Mouse (Mus musculus): ENCODE measurements around the gene Cybc1.

The Cybc1 gene

DNA sequence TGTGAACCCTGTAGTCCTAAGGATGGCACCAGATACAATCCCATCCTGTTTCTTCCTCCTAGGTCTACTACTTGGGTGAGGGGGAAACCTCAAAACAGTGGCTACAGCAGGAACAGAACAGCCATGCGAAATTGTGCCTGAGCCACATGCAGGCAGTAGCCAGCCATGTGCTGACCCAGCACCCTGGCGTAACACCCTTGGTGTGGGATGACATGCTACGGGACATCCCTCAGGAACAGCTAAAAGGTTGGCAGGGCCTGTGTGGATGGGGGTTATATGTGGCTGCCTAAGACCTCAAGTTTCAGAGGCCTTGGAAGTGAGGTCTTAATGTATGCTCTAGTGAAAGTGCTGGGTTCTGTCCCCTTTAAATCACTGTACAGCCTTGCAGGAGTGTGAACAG lies 12.3 kb downstream of the Cybc1 start:
- no peak for DNase-seq (ENCODE audit: low spot score in 2 of 2)

DNA sequence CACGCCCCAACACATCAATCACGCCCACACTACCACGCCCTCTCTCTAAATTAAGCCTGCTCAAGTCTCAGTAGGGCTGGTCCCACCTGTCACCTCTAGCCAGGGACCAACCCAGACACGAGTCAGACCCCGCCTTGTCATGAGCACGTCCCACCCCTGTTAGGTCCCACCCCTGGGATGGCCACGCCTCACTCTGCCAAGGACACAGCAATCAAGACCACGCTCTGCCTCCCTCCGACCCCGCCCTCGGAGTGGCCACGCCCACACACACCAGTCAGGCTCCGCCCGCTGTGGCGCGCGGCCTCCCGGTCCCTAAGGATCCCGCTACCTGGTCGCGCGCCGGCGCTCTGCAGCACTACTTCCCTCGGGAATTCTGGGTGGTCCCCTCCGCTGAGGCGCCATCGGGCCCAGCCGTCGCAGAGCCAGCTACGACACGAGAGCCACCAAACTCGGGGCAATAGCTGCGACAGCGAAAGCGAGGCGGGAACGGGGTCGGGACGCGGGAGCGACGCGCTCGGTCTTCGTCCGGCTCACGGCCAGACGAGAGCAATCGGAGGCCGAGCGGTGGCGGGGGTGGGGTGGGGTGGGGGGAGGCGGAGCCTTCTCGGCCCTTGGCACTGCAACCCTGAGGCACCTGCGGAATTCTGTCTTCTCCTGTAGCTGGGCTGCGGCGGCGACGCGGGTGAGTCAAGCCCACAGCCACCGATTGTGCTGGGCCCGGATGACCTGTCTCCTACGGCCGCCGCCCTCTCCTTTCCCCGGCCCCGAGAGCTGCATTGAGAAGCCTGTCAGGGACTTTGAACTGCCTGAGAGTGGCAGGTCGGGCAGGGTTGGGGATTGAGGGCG lies 24.7 kb downstream of the Cybc1 start, which contains the start of the genes Hexdc and Ogfod3:
TSS of gene Hexdc (plus strand) at position 273 of the 846 bp plus-strand sequence.
TSS of gene Ogfod3 (minus strand) at position 551 of the 846 bp plus-strand sequence.
- peak; percentile 86 to 95 for DNase-seq (ENCODE audit: low spot score in 2 of 2)

DNA sequence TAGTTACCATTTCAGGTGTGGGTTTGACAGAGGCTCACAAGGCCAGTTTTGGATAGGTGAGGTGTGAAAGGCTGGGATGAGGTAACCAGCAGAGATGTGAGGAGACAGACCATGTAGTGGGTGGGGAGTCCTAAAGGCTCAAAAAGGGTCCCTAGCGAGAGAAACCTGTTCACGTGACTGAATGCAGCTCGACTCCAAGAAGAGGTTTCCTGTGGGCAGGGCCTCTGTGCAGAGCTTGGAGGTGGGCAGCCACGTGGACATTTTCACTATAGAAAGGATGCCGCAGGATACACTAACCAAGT lies 25.3 kb downstream of the Cybc1 start:
- no peak for DNase-seq (ENCODE audit: low spot score in 2 of 2)

- peak in 1 of 2 experiments; percentile 30 for DNase-seq (ENCODE audit: low spot score in 2 of 2)
Measured at GRCm38 (mm10) chr11:121201436-121202198, 27.5 kb downstream of the Cybc1 start.

GRCm38 (mm10) chr11:121200781-121201180 lies 28.3 kb downstream of the Cybc1 start:
- no peak for DNase-seq (ENCODE audit: low spot score in 2 of 2)

DNA sequence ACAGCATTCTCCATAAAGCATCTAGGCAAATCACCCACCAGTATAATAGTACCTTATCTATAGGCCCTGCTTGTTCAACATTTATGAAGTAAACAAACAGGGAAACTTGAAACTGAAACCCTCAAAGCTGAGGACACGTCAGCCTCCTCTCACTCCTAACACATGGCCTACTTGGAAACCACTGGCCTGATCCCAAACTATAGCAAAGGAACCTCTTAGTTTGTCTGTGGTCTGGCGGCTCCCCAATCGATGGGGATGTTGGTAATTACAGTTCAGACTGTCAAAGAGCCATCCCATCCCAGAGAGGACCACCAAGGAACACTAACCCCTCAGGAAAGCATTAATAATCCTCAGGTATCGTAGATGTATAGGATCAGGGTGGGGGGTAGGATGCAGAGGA lies 29.3 kb downstream of the Cybc1 start:
- no peak for DNase-seq (ENCODE audit: low spot score in 2 of 2)

DNA sequence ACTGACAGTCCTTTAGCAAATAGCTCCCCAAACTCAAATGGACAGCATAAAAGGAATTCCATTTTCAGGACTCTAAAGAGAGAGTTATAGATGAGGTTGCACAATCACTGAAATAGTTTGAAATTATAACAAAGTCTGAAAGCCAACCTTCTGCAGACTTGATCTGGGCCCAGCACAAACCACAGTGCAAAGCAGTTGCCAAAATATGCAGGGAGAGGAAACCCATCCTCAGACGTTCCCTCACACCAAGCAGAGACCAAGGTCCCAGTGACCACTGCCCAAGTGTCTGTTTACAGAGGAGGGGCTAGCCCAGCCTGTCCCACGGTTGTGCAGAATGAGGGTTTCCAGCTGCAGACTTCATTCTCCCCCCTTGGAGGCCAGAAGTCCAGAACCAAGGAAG lies 30.5 kb downstream of the Cybc1 start:
- DNase-seq (ENCODE audit: low spot score in 2 of 2), result no peak

GRCm38 (mm10) chr11:121193415-121193814 lies 35.7 kb downstream of the Cybc1 start:
- no peak for DNase-seq (ENCODE audit: low spot score in 2 of 2)

DNA sequence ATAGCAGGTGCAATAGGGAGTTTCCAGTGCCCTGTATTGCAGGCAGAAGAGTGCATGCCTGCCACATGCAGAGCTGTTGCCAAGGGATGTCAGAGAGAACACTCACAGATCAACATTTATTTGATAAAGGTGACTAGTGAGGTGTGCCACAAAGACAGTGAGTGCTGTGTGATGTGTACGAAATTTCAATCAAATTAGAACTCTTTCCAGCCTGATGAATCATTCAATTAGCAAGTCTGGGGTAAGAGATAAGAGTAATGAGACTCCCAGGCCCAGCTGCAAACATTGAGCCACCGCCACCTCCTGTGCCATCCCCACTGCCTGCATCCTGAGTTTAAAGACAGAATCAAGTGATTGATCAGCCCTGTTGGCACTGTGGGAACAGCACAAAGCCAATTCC lies 36.4 kb downstream of the Cybc1 start:
- DNase-seq (ENCODE audit: low spot score in 2 of 2), result no peak

DNA sequence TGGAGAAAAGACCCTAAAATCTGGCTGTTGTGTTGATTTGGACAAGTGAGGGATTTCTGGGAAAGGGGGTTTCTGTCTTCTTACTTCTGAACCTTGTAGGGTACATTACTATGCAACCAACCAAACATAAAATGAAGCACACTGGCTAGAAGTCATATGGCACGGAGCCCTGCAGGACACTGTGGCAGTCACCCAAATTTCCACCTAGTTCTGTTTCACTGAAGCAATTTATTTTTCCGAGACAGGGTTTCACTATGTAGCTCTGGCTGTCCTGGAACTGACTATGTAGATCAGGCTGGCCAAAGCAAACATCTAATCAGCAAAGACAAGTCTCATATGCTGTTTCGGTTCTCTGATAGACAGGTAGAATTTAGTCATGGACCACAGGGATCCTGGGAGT lies 39.4 kb downstream of the Cybc1 start:
- no peak for DNase-seq (ENCODE audit: low spot score in 2 of 2)

- DNase-seq (ENCODE audit: low spot score in 2 of 2), result peak; percentile 16 to 47
Measured at GRCm38 (mm10) chr11:121176285-121177270, 52.5 kb downstream of the Cybc1 start.

- DNase-seq (ENCODE audit: low spot score in 2 of 2), result no peak
Measured at GRCm38 (mm10) chr11:121174234-121174633, 54.9 kb downstream of the Cybc1 start.

DNA sequence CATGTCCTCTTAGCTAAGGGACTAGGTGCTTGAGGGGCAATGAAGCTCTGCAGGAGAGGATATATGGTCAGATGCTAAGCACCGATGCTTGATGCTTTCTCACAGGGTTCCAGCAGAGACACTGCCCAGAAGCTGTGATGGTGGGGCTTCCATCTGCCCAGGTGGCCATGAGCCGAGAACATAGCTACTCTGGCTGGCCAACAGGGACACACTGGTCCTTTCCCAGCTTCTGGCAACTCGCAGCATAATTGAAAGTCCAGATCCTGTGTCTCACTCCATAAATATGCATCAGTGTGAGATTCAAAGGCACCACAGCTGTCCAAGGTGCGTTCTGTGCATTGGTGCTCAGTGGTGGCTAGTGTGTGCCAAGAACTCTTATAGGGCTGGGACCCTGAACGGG lies 55.9 kb downstream of the Cybc1 start:
- no peak for DNase-seq (ENCODE audit: low spot score in 2 of 2)

All from natural killer cell, adult 2 months (primary cell).